Mouse (Mus musculus) embryonic facial prominence, embryonic 15.5 days (tissue): ENCODE data around the gene Arpp21. TPM values are rescaled to one million over a fixed set of nuclear protein-coding genes. Genes with fewer than 3 reads are reported as not detected.

ENCODE experiments used
- ATAC-seq: fragments of 200-750 bp; cut with Nextera tagmentation; 2 replicates; pipeline ENCODE4 v1.8.0; 2017; ENCODE audit warnings: low read depth, moderate TSS enrichment; ENCODE audit not compliant: insufficient number of reproducible peaks, low FRiP score, low TSS enrichment
- H3K27ac ChIP-seq: fragments of 300-500 bp; sonication (generic); replicated peaks from 2 replicates; pipeline ENCODE4 v1.5.1; 2015; ENCODE audit warnings: mild to moderate bottlenecking, inconsistent platforms
- H3K27me3 ChIP-seq: fragments of 300-500 bp; sonication (generic); 2 replicates; pipeline ENCODE4 v1.6.1; 2015; ENCODE audit warnings: inconsistent platforms
- H3K36me3 ChIP-seq: fragments of 300-500 bp; sonication (generic); 2 replicates; pipeline ENCODE4 v1.6.1; 2015; ENCODE audit warnings: mild to moderate bottlenecking, inconsistent platforms
- H3K4me1 ChIP-seq: fragments of 300-500 bp; sonication (generic); 2 replicates; pipeline ENCODE4 v1.6.1; 2015; ENCODE audit warnings: inconsistent platforms
- H3K4me2 ChIP-seq: fragments of 300-500 bp; sonication (generic); replicated peaks from 2 replicates; pipeline ENCODE4 v1.6.1; 2015; ENCODE audit warnings: mild to moderate bottlenecking, inconsistent platforms
- H3K4me3 ChIP-seq: fragments of 300-500 bp; sonication (generic); replicated peaks from 2 replicates; pipeline ENCODE4 v1.5.1; 2015; ENCODE audit warnings: mild to moderate bottlenecking, inconsistent platforms
- H3K9ac ChIP-seq: fragments of 300-500 bp; sonication (generic); 2 replicates; pipeline ENCODE4 v1.6.1; 2015; ENCODE audit warnings: inconsistent platforms
- H3K9me3 ChIP-seq: fragments of 300-500 bp; sonication (generic); replicated peaks from 2 replicates; pipeline ENCODE4 v1.6.1; 2016; ENCODE audit warnings: inconsistent platforms
- WGBS: fragments of 180-500 bp; shearing (Covaris S2); methylation state at CpG from one replicate; pipeline ENCODE4 v1.1.7; 2015; 5-methylcytosine and 5-hydroxymethylcytosine counted together
- polyA plus RNA-seq: library from polyadenylated mRNA; unstranded; fragments of >200 nt; fragmentation: Nextera tagmentation; extraction: Ambion mirVana; gene quantifications from 2 replicates; pipeline ENCODE4 v1.2.1, GENCODE M21; 2015

The Arpp21 gene
- polyA plus RNA-seq, 1 experiment from 2014 or later, result 20.7 TPM

GRCm38 (mm10) chr9:112098267-112098666, 137.5 kb downstream of the Arpp21 start:
- H3K4me2 ChIP-seq, result no peak overlapping the region

DNA sequence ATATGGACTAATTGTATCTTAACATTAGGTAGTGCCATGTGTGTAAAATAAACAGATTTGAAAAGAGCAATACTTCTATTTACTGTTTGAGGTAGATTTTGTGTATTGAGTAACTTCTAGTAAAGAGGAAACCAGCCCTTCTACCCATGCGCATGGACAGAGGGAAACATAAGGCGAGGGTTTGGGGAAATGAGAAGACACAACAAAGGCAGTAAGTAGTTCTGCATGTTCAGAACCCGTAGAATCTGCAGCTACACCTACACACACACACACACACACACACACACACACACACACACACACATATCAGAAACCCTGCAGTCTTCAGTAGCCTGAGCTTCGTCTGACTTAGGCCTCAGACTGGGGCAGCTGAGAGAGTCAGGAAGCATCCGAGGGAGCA, 140.0 kb downstream of the Arpp21 start:
- Histone ChIP-seq H3K4me3 (no peak overlapping the region), H3K27ac (no peak overlapping the region), H3K4me2 (no peak overlapping the region), H3K36me3 (no peaks in the 10 kb centered on the region), H3K9me3 (no peaks in the 10 kb centered on the region), H3K27me3 (no peaks in the 10 kb centered on the region), H3K4me1 (no peaks in the 10 kb centered on the region), H3K9ac (no peak overlapping the region)
- whole genome bisulfite sequencing, result 70% methylated on average over 5 of the region's 5 CpGs
- ATAC-seq, result no peak

More at GRCm38 (mm10) chr9:112098267-112098666, 137.5 kb downstream of the Arpp21 start:
- H3K36me3 ChIP-seq, result no peaks in the 10 kb centered on the region
- no peak overlapping the region for H3K4me3 ChIP-seq
- no peaks in the 10 kb centered on the region for H3K9me3 ChIP-seq
- no peak overlapping the region for H3K27ac ChIP-seq
- no peak overlapping the region for H3K9ac ChIP-seq
- 71% methylated on average over 6 of the region's 6 CpGs for WGBS
- H3K27me3 ChIP-seq, result no peaks in the 10 kb centered on the region
- no peak for ATAC-seq
- no peaks in the 10 kb centered on the region for H3K4me1 ChIP-seq

- Histone ChIP-seq H3K9ac (no peak overlapping the region), H3K4me2 (no peak overlapping the region), H3K27me3 (no peaks in the 10 kb centered on the region), H3K9me3 (no peaks in the 10 kb centered on the region), H3K4me1 (no peaks in the 10 kb centered on the region), H3K4me3 (no peak overlapping the region), H3K36me3 (no peaks in the 10 kb centered on the region), H3K27ac (no peak overlapping the region)
- ATAC-seq, result no peak
- WGBS, result 73% methylated on average over 2 of the region's 2 CpGs
These were observed 140.5 kb downstream of the Arpp21 start for GRCm38 (mm10) chr9:112095198-112095597.

DNA sequence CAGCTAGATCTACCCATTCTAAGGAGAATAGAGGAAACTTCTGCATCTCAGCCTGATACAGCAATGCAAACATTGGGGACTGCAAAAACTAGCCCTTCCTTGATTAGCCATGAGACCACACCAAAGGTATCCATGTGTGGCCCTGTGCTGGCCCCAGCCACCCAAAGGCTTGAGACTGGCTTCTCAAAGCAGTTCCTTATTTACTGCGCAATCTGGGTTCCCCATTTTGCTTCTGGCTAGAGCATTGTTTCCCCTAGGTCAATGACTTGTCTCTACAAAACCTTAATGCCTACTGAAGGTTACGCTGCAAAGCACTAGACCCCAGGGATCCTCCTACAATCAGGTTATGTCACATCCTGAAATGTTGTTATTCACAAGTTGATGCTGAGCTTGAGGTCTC, 156.8 kb downstream of the Arpp21 start:
- no peak overlapping the region for H3K4me3 ChIP-seq
- no peaks in the 10 kb centered on the region for H3K9me3 ChIP-seq
- no peaks in the 10 kb centered on the region for H3K36me3 ChIP-seq
- no peak overlapping the region for H3K27ac ChIP-seq
- H3K9ac ChIP-seq, result no peak overlapping the region
- 88% methylated on average over 2 of the region's 2 CpGs for WGBS
- no peaks in the 10 kb centered on the region for H3K4me1 ChIP-seq
- no peak overlapping the region for H3K4me2 ChIP-seq
- ATAC-seq, result no peak
- no peaks in the 10 kb centered on the region for H3K27me3 ChIP-seq

DNA sequence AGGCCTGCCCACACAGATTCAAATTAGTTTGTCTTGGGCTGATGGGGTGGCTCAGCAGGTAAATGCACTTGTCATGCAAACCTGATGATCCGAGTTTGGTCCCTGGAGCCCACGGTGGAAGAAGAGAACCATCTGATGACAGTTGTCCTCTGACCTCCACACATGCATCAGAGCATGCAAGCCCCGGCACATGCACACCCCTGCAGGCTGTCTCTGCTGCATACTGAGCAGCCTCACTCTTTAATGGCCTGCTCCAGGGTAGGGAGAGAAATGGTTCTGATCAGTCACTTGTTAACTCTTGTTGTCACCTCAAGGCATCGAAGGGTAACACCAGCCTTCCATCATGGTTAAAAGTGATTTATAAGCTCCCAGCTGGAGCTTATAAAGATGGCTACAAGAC, 157.3 kb downstream of the Arpp21 start:
- no peak overlapping the region for H3K27ac ChIP-seq
- no peak for ATAC-seq
- no peak overlapping the region for H3K9ac ChIP-seq
- no peaks in the 10 kb centered on the region for H3K9me3 ChIP-seq
- no peak overlapping the region for H3K4me2 ChIP-seq
- no peaks in the 10 kb centered on the region for H3K36me3 ChIP-seq
- WGBS, result 49% methylated on average over 4 of the region's 4 CpGs
- H3K4me1 ChIP-seq, result no peaks in the 10 kb centered on the region
- H3K27me3 ChIP-seq, result no peaks in the 10 kb centered on the region
- H3K4me3 ChIP-seq, result no peak overlapping the region

DNA sequence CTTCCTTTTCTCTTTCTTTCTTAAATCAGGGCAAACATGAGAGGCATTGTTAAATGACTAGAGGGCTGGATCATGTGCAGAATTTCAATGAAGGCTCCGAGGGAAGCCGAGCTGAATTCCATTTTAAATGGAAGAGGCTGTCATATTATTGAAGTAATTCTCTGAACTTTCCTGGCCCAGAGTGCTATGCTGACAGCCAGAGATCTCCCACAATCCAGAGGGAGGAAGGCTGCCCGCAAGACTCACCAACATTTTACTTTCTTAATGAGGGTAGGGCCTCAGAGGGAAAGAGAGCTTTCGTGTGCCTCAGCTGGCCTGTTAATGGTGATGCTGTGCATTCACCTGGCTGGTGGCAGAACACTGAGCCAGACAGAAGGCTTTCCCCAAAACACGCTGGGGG, 160.5 kb downstream of the Arpp21 start:
- Histone ChIP-seq H3K9ac (no peak overlapping the region), H3K4me2 (no peak overlapping the region), H3K4me3 (no peak overlapping the region), H3K4me1 (no peaks in the 10 kb centered on the region), H3K27me3 (no peaks in the 10 kb centered on the region), H3K36me3 (no peaks in the 10 kb centered on the region), H3K27ac (no peak overlapping the region), H3K9me3 (no peaks in the 10 kb centered on the region)
- ATAC-seq, result no peak
- WGBS, result 32% methylated on average over 5 of the region's 5 CpGs

DNA sequence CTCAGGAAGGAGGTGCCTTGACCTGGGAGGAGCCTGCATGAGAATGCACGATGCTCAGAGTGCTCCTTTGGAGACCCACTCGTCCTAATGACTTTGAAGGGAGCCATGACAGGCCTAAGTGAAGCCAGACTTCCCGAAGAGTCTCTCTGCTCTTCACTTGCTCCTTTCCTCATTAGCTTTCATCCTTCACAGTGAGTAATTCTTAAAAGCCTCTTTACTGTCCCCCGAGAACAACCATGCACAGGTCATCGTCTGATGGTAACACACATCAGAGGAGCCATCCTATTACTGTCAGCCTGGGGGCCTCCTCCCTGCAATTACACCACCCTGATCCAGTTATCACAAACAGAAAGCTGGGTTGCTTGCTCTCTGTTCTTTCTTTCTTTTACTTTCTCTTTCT, 160.9 kb downstream of the Arpp21 start:
- WGBS, result 24% methylated on average over 5 of the region's 5 CpGs
- ATAC-seq, result no peak
- H3K9me3 ChIP-seq, result no peaks in the 10 kb centered on the region
- H3K9ac ChIP-seq, result no peak overlapping the region
- no peak overlapping the region for H3K4me3 ChIP-seq
- no peaks in the 10 kb centered on the region for H3K36me3 ChIP-seq
- H3K27me3 ChIP-seq, result no peaks in the 10 kb centered on the region
- no peaks in the 10 kb centered on the region for H3K4me1 ChIP-seq
- H3K27ac ChIP-seq, result no peak overlapping the region
- no peak overlapping the region for H3K4me2 ChIP-seq

GRCm38 (mm10) chr9:112071368-112071767, 164.4 kb downstream of the Arpp21 start:
- no peaks in the 10 kb centered on the region for H3K27me3 ChIP-seq
- no peak overlapping the region for H3K4me2 ChIP-seq
- no peaks in the 10 kb centered on the region for H3K36me3 ChIP-seq
- no peak overlapping the region for H3K4me3 ChIP-seq
- H3K4me1 ChIP-seq, result no peaks in the 10 kb centered on the region
- H3K9me3 ChIP-seq, result no peaks in the 10 kb centered on the region
- ATAC-seq, result no peak
- H3K27ac ChIP-seq, result no peak overlapping the region
- 21% methylated on average over 3 of the region's 3 CpGs for WGBS
- no peak overlapping the region for H3K9ac ChIP-seq

DNA sequence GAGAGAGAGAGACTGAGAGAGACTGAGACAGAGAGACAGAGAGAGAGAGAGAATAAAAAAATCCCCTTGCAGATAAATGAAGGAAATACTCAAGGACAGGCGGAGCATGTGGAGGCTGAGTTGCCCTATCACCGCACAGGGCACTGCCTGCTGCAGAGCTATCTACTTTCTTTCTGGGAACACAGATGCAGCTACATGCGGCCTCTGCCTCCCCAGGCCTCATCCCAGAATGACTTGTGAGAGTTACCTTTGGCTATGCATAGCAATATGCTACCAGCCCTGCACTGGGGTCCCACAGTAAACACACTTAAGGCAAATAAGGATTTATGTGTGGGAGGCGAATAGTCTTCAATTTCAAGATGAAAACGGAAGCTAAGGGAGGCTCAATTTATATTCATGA, 164.8 kb downstream of the Arpp21 start:
- WGBS, result 32% methylated on average over 5 of the region's 5 CpGs
- Histone ChIP-seq H3K4me2 (no peak overlapping the region), H3K27ac (no peak overlapping the region), H3K4me3 (no peak overlapping the region), H3K4me1 (no peaks in the 10 kb centered on the region), H3K9ac (no peak overlapping the region), H3K27me3 (no peaks in the 10 kb centered on the region), H3K36me3 (no peaks in the 10 kb centered on the region), H3K9me3 (no peaks in the 10 kb centered on the region)
- no peak for ATAC-seq

GRCm38 (mm10) chr9:112068250-112068649, 167.5 kb downstream of the Arpp21 start:
- no peak overlapping the region for H3K9ac ChIP-seq
- no peak overlapping the region for H3K4me2 ChIP-seq
- no peaks in the 10 kb centered on the region for H3K9me3 ChIP-seq
- H3K36me3 ChIP-seq, result no peaks in the 10 kb centered on the region
- 73% methylated on average over 5 of the region's 5 CpGs for WGBS
- H3K4me3 ChIP-seq, result no peak overlapping the region
- no peak overlapping the region for H3K27ac ChIP-seq
- no peak for ATAC-seq
- H3K4me1 ChIP-seq, result no peaks in the 10 kb centered on the region
- H3K27me3 ChIP-seq, result no peaks in the 10 kb centered on the region

GRCm38 (mm10) chr9:112060696-112061425, 174.9 kb downstream of the Arpp21 start:
- Histone ChIP-seq H3K36me3 (no peaks in the 10 kb centered on the region), H3K4me1 (no peaks in the 10 kb centered on the region), H3K27me3 (no peaks in the 10 kb centered on the region), H3K4me3 (no peak overlapping the region), H3K9me3 (no peaks in the 10 kb centered on the region), H3K27ac (no peak overlapping the region), H3K9ac (no peak overlapping the region), H3K4me2 (no peak overlapping the region)
- 67% methylated on average over 6 of the region's 6 CpGs for whole genome bisulfite sequencing
- no peak for ATAC-seq

GRCm38 (mm10) chr9:112054807-112055381, 180.8 kb downstream of the Arpp21 start:
- Histone ChIP-seq H3K4me1 (no peaks in the 10 kb centered on the region), H3K9ac (no peak overlapping the region), H3K4me3 (no peak overlapping the region), H3K27me3 (no peaks in the 10 kb centered on the region), H3K36me3 (no peaks in the 10 kb centered on the region), H3K27ac (no peak overlapping the region), H3K9me3 (no peaks in the 10 kb centered on the region), H3K4me2 (no peak overlapping the region)
- ATAC-seq, result no peak
- WGBS, result 70% methylated on average over 6 of the region's 6 CpGs
